Mouse (Mus musculus): ENCODE data around the gene Krt80.

- TF ChIP-seq POLR2A (IDR thresholded peaks at IDR 0.05; ENCODE audit: low read depth, low read length) (no peak), CTCF (conservative IDR thresholded peaks at IDR 0.05; ENCODE audit: insufficient read depth, insufficient read length, low read depth, low read length) (no peak)
Measured at GRCm38 (mm10) chr15:101413916-101414635, 44.1 kb upstream of the Krt80 start.

All from kidney, adult 2 months (tissue).